Mouse (Mus musculus) cortical plate, adult 2 months (tissue): ENCODE measurements around the gene Myh7. TPM values are rescaled to one million over a fixed set of nuclear protein-coding genes. Genes with fewer than 3 reads are reported as not detected.
"Not testable (repeated sequence)": the region's sequence is repeated elsewhere in the genome, so short reads cannot be mapped to it uniquely, and the experiment has no call there.

ENCODE experiments used
- H3K27ac ChIP-seq: fragments of 200-500 bp; 2 replicates; pipeline ENCODE4 v1.5.1; 2012; ENCODE audit warnings: low read length, control low read depth, inconsistent platforms; ENCODE audit not compliant: insufficient read depth
- H3K4me1 ChIP-seq: fragments of 200-500 bp; 2 replicates; pipeline ENCODE4 v1.6.1; 2011; ENCODE audit warnings: low read length; ENCODE audit not compliant: control insufficient read depth, insufficient read depth
- H3K4me3 ChIP-seq: fragments of 200-500 bp; 2 replicates; pipeline ENCODE4 v1.5.1; 2011; ENCODE audit warnings: mild to moderate bottlenecking, low read length, control low read depth; ENCODE audit not compliant: insufficient read depth
- CTCF ChIP-seq: fragments of 200-500 bp; IDR thresholded peaks from 2 replicates; pipeline ENCODE4 v1.5.1; 2011; ENCODE audit warnings: mild to moderate bottlenecking, control low read depth, low read length; ENCODE audit not compliant: insufficient read depth; ENCODE audit errors: extremely low read depth
- POLR2A ChIP-seq: fragments of 200-500 bp; IDR thresholded peaks from 2 replicates; pipeline ENCODE4 v1.6.1; 2011; ENCODE audit warnings: mild to moderate bottlenecking, low read length, control low read depth; ENCODE audit not compliant: insufficient read depth; ENCODE audit errors: extremely low read depth
- polyA plus RNA-seq: library from polyadenylated mRNA; depleted of rRNA; stranded (reverse); fragments of >200 nt; gene quantifications from 2 replicates; pipeline ENCODE4 v1.2.3, GENCODE M21; 2012

Myh7 gene
- polyA plus RNA-seq, 1 experiment, result 29.0 TPM

DNA sequence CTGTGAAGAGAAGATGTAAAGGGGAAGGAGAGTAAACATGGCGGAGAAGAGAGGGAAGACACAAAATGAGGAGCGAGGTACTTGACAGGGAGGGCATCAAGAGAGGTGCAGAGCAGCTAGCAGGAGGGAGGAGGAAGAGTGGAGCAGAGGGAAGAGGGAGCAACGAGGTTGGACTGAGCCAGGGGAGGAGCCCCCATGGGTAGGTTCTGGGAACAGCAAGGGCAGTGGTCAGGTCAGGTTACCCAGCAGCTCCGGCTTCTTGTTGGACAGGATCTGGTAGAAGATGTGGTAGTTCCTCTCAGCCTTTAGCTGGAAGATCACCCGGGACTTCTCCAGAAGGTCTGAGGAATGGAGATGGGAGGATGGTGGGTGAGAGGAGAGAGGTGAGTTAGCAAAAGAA is 32.9 kb downstream of the Myh7 start:
- Histone ChIP-seq H3K4me1 (no peaks in the 10 kb centered on the region), H3K27ac (no peak overlapping the region), H3K4me3 (no peak overlapping the region)
- TF ChIP-seq POLR2A (no peak), CTCF (no peak)

DNA sequence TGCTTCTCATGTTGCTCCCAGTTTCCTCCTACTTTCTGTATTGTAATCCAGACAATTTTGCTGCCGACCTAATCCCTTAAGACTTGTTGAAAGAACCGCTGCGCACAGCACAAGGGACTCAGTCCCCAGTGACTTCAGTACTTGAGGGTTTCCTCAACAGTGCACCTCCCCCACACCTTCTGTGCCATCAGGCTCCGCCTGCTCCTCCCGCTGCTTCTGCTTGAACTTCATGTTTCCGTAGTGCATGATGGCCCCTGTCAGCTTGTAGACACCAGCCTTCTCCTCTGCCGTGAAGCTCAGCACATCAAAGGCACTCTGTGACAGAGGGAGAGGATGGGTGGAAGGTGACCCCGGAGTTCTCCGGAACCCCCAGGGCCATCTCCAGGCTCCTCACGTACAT is 33.7 kb downstream of the Myh7 start:
- TF ChIP-seq POLR2A (no peak), CTCF (no peak)
- Histone ChIP-seq H3K4me3 (no peak overlapping the region), H3K4me1 (no peaks in the 10 kb centered on the region), H3K27ac (no peak overlapping the region)

DNA sequence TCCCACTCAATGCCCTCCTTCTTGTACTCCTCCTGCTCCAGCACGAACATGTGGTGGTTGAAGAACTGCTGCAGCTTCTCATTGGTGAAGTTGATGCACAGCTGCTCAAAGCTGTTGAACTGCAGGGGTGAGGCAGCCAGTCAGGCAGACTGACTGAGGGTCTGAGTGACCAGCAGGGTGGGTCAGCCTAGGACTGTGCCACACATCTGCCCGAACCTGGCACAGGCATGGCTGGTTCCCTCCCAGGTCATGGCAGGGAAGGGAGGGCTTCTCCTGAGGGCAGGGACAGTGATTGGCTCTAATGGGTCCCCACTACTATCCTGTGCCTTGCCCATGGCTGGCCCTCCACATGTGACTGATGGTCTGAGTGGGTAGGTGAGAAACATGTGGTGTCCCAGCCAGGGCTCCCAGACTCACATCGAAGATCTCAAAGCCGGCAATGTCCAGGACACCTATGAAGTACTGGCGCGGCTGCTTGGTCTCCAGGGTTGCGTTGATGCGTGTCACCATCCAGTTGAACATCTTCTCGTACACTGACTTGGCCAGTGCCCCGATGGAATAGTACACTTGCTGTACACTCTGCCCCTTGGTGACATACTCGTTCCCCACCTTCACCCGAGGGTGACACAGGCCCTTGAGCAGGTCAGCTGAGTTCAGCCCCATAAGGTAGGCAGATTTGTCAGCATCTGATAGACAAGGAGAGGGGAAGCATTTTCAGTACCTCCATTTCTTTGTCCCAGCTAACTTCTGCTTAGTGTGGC is 34.4 kb downstream of the Myh7 start:
- H3K4me3 ChIP-seq, H3K4me1 ChIP-seq, H3K27ac ChIP-seq: not testable (repeated sequence)

DNA sequence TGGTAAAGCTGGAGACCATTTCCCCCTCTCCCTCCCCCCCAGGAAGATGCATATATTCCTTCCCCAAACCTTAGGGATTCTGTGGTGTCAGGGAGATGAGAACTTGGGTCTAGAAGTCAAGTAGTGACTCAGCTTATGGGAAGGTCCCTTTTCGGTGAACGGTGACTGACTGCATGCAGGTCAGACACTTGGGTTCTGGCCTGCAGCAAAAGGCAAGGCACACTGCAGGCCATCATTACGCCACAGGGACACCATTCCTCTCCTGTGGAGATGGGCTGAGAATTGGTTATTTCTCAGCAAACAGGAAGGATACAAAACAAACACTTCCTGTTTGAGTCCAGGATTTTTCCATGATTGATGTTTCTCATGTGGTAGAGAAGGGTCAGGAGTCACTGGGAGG is 35.2 kb downstream of the Myh7 start:
- Histone ChIP-seq H3K4me3 (no peak overlapping the region), H3K4me1 (no peaks in the 10 kb centered on the region), H3K27ac (no peak overlapping the region)
- TF ChIP-seq CTCF, result no peak
- TF ChIP-seq POLR2A, result no peak

DNA sequence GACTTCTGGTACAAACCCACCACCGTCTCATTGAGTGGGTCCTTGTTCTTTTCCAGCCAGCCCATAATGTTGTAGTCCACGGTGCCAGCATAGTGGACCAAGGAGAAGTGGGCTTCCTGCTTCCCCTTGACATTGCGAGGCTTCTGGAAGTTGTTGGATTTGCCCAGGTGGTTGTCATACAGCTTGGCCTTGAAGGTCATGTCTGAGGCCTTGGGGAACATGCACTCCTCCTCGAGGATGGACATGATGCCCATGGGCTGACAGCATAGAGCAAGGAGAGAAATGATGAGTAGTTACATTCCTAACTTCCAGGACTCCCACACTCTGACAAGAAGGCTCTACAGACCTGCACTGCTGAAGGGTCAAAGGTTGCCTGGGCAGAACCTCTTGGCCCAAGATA is 35.9 kb downstream of the Myh7 start:
- Histone ChIP-seq H3K4me3 (no peak overlapping the region), H3K27ac (no peak overlapping the region), H3K4me1 (no peaks in the 10 kb centered on the region)
- no peak for TF ChIP-seq POLR2A
- no peak for TF ChIP-seq CTCF

DNA sequence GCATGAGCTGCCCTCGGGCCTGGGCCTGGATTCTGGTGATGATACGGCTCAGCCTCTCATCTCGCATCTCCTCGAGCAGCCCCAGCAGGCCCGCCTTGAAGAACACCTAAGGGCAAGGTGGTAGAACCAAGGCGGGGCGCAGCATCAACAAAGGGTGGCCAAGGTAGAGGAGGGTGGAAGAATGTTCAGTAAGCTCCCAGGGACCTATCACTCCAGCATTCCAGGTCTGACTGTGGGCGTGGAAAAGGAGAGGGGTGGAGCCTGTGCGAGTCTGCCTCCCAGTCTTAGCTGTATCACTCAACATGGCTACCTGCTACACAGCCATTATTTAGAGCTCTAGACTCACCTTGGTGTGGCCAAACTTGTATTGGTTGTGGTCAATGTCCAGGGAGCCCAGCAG is 37.9 kb downstream of the Myh7 start:
- TF ChIP-seq POLR2A, result no peak
- no peak for TF ChIP-seq CTCF
- no peak overlapping the region for H3K27ac ChIP-seq
- no peaks in the 10 kb centered on the region for H3K4me1 ChIP-seq
- H3K4me3 ChIP-seq, result no peak overlapping the region

DNA sequence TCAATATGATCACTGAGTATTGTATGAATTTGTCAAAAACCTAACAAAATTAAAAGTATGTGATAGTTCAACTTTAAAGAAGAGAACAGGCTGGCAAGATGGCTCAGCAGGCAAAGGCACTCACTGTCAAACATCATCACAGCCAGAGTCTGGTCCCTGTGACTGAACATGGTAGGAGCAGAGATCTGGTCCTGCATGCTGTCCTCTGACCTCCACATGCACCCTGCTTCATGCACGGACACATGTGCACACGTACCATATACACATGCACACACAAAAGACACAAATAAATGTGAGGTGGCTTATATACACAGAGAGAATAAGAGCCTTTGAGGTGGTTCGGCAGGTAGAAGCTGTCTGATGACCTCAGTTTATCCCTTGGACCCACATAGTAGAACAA is 38.9 kb downstream of the Myh7 start:
- H3K4me1 ChIP-seq, result no peaks in the 10 kb centered on the region
- no peak for TF ChIP-seq POLR2A
- no peak for TF ChIP-seq CTCF
- H3K4me3 ChIP-seq, result no peak overlapping the region
- H3K27ac ChIP-seq, result no peak overlapping the region

DNA sequence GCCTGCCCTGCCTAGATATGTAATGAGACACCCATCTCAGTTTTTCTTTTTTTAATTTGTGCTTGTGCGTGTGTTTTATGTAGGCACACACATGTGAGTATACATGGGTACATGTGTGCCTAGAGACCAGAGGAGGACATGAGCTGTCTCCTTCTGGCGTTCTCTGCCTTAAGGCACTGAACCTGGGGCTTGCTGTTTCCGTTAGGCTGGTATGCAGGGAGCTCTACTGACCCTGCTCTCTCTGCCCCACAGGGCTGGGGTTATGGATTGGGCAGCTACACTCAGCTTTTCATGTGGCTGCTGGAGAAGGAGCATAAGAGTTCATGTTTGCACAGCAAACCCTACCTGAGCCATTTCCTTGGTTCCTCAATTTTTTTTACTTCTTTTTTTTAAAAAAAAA is 40.0 kb downstream of the Myh7 start:
- Histone ChIP-seq H3K4me1 (no peaks in the 10 kb centered on the region), H3K27ac (no peak overlapping the region), H3K4me3 (no peak overlapping the region)
- TF ChIP-seq POLR2A (no peak), CTCF (no peak)

DNA sequence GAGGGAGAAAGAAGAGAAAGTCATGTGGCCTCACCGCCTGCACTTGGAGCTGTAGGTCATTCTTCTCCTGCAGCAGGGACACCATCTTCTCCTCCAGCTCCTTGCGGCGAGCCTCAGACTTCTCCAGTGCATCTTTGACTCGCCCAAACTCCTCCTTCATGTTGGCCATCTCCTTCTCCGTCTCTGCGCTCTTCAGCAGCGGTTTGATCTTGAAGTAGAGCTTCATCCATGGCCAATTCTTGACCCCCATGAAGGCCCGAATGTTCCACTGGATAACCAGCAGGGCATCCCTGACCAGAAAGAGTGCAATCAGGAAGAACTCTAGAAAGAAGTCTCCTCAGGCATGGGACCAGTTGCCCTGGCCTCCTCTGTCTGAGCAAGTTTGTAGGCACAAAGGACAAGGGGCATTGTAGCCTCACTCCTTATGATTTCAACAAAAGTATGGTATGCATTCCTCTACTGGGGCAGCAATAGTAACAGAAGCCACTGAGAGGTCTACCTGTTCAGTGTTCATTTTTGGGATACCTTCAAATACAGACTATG is 40.7 kb downstream of the Myh7 start:
- Histone ChIP-seq H3K27ac (no peak overlapping the region), H3K4me1 (no peaks in the 10 kb centered on the region), H3K4me3 (no peak overlapping the region)
- TF ChIP-seq POLR2A (no peak), CTCF (no peak)

DNA sequence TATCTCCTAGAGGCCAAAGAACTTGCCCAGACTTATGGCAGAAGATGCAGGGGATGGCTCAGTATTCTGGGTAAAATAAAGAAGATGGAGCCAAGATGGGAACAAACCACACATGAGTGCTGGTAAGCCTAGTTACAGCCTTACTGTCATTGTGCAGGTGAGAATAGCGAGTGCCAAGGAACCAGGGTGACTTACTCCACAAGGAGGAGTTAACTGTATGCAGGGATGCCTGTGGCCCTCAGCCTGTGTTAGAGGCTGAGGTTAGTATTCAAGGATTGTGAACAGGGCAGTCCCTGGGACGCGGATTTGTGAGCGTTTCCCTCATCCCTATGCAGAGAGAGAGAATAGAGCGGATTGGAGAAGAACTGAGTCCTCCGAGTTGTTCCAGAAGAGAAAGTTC is 42.8 kb downstream of the Myh7 start:
- no peak overlapping the region for H3K27ac ChIP-seq
- H3K4me1 ChIP-seq, result no peaks in the 10 kb centered on the region
- H3K4me3 ChIP-seq, result no peak overlapping the region
- no peak for TF ChIP-seq CTCF
- TF ChIP-seq POLR2A, result no peak
